Mouse (Mus musculus) R1 (cell line): ENCODE results near the gene Nptx1.

ENCODE experiments used
- DNase-seq: peaks from one replicate; pipeline ENCODE4 v3.0.0-alpha.2; 2018; ENCODE audit warnings: low read depth, low spot score

Gene Nptx1

DNA sequence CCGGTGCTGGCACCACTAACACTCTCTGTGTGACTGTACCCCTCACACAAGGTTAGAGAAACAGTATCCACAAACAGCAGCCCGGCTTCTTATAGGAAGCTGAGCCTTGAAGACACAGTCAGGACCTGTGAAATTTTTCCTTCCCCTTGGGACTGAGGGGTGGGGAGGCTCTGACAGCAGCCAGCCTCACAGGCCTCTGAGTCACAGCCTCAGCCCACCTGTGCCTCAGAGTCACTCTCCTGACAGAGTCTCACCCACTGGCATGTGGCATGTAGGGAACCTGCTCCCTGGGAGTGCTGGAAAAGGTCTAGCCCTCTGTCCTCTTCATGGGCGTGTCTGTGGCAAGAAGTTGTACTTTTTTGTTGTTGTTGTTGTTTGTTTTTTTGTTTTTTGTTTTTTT is 3.9 kb upstream of the Nptx1 start:
- no peak for DNase-seq

DNA sequence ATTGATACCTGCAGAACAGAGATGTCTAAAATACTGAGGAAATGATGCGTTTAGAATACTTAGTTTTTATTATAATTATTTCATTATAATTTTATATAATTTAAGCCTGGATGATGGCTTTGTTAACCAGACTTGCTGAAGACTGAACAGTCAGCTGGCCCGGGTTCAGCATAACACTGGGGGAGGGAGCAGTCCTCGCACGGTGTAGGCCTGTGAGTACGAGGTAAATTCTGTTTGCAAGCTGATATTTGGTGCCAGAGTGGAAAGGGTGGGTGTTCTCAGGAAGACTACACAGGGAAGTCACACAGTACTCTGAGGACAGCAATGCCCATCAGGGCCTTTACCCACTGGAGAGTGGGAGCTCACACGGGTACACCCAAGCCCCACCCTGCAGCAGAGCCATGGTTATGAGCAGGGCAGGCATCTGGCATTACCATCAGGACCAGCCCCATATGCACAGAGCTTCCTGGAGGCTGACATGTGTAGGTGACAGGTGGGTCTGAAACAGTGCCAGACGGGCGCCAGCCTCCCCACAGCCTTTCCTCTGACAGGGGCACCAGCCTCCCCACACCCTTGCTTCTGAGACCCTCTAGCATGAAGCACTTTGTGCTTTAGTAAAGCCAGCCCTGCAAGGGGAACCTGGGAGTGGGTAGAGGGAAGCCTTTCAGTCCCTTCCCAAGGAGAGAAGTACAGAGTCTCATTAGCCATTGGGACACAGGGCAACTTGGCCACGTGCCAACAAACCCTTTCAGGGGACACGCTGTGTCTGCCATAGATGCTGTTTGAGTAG is 3.2 kb upstream of the Nptx1 start:
- DNase-seq: no peak

DNA sequence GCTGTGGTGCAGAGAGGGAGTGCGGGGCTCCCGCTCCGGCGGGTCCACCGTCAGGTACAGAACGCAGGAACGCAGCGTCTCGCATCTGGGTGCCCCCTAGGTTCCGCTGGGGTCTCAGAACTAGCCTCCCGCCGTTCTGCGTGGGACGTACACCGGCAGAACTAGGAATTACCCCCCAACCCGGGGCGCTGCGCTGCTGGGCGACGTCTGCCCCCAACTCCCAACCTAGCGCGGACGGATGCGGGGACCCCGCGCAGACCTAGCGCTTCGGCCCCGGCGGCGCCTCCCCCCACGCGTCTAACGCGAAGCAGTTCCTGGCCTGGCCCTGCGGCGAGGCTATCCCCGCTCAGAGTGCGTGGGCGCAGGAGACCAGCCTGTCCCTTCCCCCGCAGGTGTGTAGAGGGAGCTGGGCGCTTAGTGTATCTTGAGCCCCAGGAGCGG is 1.8 kb upstream of the Nptx1 start:
- no peak for DNase-seq

DNA sequence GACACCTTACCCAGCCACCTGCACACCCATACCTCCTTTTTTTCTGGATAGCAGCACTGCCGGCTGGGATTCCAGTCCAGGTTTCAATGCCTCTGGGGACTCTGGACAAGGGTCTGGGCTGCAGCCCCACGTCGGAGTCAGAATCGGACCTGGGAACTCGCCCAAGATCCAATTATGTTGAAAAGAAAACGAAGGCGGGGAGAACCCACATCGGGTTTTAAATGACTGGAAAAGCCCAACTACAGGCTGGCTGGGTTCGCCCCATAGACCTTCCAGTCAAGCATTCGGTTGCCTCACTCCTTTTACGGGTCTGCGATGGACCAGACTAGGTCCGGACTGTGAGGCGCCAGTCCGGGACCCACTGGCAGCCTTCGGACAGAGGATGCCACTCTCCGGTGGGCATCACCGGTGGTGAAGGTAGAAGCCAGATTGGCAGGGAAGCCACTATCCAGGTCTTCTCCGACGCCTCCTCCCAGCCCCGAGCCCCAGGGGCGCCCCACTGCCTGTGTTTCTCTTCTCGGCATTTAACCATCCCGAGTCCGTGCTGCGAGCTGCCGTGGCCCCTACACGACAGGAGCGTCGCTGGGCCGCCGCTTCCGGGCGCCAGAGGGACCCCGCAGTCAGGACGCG is 1.3 kb upstream of the Nptx1 start:
- DNase-seq: peak; percentile 40

DNA sequence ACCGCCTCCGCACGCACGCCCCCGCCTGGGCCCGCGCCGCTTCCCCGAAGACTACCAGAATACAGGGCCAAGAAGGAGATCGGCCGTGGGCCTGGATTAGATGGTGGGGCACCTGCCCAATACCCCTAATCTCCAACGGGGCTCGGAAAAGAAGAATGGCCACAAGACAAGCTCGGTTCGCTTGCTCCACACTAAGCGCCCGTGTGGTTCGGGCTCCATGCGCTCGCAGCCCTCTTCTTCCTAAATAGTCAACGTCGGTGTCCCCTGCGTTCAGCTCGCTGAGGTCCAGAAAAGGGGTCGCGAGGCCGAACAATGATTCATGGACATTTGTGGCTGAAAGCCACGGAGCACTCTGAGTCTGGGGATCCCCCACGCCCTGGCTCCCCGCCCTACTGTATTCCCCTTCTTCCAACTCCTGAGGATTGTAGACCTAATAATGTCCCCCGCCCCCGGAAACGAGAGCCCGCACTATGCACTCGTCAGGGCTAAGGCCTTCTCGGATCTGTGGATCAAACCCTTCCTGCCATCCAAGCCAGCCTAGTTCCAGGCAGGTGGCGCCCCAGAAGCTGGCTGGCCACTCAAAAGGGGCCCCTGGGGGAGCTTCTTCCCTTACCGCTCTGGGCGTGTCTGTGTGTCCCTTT is 518 bp upstream of the Nptx1 start:
- peak; percentile 53 for DNase-seq

DNA sequence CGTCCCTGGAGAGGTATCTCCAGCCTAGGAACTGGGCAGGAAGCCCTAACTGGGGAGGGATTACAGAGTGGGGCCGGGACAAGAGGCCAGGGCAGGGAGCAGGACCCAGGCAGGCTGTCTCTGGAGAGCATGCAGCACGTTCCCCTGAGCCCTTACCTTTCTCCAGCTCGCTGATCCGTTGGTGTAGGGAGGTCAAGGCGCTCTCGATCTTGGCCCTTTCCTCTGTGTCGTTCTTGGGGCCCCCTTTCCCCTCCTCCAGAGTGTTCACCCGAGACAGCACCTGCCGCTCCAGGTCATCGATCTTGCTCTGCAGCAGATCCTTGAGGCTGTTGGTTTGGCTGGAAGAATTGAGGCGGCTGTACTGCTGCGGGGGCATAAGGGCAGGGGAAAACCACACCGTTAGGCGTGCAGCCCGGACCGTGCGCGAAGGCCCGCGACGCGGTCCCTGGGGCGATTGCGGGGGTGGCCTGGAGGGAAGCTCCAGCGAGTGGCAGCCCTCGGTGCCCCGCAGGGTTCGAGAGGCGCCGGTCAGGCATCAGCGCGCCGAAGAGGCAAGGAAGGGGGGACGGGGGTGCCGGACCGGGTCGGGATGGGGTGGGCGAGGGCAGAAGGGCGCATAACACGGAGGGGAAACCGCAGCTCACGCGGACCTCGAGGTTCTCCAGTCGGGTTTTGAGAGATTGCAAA is 914 bp downstream of the Nptx1 start:
- DNase-seq: peak; percentile 49

DNA sequence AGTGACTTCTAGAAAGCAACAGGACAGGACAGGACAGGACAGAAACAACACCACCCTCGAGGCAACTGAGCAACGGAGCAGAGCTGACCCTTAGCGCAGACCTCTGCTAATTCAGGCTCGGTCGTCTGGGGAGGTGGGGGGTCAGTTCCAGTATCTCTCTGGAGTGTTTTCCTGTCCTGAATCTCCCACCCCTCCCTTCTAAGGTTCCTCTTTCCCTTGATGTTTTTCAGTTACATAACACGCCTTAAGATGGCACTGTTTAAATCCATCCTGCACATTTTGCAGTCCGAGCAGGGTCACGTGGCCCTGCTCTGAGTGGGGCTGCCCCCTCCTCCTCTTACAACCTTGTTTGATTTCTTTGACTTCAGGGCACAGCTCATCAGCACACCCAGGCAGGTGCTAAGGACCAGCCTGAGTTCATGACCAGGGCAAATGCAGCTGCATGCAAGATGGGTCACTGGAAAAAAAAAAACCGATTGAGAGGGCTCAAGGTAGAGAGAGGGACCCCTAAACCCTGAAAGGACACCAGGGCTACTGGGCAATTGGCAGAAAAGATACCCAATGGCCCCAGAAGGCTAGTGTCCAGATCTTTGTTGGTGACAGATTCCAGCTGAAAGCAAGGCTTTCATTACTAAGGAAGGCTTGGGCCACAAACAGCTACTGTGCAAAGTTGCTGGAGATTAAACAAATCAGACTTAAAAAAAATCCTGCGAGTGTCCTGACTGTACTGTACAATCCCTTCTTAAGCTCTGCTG is 1.6 kb downstream of the Nptx1 start:
- DNase-seq: no peak

DNA sequence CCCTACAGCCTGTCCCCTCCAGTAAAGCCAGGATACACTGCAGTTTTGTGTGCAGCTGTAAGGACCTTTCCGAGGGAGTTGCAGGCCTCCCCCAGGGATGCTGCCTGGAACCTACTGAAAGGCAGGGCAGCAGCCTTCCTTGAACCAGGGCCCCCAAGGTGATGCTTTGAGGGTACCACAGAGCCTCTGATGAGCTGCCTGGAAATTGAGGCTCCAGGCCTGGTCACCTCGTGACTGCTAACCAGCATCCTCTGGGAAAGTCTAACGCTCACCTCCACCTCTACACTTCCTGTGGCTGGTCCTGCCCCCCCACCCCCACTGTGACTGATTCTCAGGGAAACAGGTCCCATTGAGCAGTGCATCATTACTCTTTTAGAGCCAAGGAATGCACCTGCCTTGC is 2.3 kb downstream of the Nptx1 start:
- no peak for DNase-seq

DNA sequence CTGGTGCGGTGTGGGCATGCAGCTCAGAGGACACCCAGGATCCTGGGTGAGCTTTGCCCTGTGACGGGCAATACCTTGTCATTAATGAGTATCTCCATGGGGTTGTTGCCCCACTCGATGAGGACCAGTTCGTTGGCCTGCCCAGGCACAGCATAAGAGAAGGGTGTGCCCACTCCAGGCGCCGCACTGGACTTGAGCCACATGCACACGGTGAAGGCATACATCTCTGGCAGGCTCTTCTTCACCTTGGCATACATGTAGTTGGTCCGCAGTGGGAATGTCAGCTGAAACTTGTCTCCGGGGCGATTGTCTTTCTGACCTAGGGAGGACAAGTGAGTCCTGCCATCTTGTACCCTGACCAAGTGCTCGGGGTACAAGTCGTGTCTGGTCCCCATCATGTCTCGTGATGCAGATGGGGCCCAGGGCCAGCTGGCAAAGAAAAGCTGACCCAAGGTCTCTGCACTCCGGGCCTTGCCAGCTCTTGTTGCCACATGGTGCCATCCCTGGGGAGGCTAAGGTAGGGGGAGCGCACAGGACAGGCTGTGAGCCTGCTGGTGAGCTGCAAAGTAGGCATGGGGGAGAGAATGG is 2.9 kb downstream of the Nptx1 start:
- no peak for DNase-seq

DNA sequence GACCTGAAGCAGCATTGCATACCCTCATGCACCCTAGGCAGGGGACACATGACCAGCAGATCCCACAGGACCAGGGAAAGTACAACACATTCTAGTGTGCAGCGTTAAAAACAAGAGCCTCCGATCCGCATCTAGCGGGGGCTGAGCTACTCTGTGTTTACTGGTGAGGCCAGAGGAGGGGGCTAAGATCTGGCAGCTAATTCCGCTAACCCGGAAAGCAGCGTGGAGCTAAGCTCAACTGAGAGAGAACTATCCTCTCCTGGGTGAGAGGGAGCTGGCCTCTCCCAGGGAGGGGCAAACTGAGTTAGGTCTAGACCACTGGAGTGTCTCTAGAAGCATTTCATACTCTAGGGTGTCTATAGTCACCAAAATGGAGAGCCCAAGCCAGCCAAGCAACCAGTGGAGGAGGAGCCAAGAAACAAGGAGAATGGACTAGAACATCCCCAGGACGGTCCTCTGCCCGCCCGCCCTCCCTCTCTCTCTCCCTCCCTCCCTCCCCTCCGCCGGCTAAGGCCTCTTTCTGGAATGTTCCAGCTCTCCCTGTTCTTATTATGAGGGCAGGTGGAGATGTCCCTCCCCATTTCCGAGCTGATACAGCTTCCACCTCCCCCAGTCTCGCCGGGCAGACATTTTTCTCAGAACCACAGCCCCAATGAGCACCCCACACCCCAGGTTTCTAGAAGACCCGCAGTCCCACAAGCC is 3.6 kb downstream of the Nptx1 start:
- no peak for DNase-seq

DNA sequence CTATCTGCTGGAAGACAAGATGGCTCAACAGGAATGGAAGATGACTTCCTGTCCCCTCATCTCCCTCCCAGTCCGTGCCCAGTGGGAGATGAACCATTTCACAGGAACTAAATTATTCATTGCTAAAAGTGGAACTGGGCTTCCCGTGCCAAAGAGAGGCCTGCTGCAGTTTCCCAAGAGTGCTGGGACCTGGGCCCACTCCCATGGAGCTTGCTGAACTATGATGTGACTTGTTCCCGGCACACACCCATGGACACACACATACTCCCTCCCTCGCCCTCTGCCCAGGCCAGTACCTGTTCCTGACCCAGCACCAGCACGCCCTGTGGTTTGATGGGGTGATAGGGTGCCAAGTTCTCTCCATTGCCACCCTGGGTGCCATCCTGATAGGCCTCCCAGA is 4.7 kb downstream of the Nptx1 start:
- DNase-seq: no peak

DNA sequence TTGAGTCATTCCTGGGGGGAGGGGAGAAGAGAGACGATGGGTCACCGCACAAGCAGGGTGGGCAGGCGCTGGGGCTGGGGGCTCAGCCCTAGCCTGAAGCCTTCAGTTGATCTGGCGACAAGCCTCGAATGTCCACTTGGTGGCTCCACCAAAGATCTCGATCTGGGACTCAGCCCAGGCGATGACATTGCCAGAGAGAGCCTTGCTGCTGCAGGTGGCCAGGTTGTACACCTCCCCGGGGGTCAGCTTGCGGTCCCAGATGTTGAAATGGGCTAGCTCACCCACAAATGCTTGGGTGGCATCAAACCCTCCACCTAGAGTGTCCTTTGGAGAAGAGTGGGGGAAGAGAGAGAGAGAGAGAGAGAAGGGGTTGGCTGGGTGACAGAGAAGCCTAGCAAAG is 5.2 kb downstream of the Nptx1 start:
- no peak for DNase-seq

DNA sequence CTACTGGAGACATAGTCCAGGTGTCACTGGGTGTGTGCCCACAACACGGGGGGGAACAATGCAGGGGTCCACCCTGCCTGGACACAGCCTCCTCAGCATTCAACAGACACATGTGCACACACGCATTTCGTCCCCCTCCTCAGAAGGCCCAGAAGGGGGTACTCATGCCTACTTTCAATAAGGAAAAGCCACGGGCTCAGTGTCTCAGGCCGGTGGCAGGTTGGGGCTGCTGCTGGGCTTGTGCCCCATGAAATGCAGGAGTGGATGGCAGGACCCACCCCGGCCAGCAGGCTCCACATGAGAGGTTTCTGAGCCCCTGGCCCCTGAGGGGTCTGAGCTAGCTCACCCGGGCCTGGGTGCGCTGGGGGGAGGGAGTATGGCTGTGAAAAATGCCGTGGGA is 6.5 kb downstream of the Nptx1 start:
- DNase-seq: no peak

DNA sequence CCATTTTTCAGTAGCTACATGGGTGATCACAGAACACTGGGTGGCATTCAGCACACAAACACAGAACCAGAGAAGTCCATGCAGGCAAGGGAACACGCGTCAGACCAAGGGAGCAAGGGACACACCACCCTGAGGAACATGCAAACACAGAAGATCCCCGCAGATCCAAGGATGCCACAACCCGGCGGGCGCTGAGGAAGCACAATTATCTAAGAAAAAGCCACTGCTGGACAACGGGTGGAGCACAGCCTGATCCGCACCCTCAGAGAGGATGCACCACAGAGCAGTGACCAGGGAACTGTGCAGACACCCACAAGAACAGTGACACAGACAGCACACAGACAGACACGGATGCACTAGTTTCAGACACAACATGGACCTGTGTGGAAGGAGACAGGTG is 7.0 kb downstream of the Nptx1 start:
- DNase-seq: no peak

DNA sequence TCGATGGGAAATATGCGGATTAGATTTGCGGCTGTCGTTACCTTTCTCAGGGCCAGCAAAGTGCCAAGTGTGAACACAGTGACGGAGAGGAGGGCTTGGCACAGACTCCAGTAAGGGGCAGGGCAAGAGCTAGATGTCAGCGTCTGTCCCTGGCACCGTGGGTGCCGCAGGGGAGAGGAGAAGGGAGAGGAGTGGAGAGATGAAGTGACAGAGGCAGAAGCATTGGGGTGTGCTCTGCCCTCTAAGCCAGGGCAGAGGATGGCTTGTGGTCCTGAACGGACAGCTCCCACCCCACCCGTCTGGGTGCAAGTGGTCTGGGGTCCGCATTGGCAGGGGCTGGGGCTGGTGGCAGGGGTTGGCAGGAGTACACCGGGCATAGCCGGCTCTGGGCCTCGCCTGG is 7.6 kb downstream of the Nptx1 start:
- peak; percentile 38 for DNase-seq

DNA sequence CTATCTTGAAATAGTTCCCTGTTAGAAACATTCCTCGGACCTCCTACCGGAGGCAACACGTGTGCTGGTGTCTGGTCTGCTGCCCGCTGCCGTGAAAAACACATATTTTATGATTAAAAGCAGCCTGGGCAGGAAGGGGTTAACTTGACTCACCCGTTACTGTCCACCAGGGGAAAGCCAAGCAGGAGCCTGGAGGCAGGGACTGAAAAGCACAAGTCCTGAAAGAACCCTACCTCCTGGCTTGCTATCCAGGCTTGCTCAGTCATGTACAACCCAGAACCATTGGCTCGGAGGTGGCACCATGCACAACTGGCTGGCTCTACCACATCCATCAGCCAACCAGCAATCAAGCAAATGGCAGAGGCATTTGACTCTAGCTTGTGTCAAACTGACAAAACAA is 13.8 kb downstream of the Nptx1 start:
- no peak for DNase-seq

DNA sequence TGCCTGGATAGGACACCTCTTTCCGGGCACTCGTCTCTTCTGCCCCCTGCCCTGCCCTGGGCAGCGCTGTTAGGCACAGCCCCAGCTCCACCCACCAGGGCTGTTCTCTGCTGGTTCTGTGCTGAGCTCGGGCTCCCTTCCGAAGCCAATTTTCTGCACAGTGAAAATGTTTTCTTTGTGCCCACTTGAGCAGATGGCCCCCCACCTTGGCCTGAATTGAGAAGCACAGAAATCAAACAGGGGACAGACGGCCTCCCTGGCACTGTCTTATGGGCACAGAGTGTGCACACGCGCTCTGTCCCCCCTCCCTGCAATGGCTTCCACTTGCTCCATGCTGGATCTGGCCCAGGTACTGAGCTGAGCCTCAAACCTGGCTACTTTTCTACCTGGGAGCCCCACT is 15.1 kb downstream of the Nptx1 start:
- DNase-seq: no peak

DNA sequence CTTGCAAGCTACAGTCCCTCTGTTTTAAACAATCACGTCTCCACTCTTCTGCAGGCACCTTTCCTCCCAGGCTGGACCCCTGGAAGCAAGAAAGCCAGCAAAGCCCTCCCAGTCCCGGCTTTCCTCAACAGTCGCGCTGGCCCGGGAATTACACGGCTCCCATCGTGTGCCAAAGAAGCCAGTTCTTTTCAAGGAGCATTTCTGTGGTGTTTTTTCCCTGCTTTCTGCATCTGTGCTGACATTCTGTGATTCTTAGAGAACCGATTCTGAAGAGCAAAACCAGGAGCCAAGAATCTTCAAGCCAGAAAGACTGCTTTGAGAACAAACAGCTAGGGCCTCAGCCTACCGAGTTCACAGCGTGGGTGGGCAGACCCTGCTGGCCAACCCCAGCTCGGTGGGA is 18.6 kb downstream of the Nptx1 start:
- DNase-seq: no peak

DNA sequence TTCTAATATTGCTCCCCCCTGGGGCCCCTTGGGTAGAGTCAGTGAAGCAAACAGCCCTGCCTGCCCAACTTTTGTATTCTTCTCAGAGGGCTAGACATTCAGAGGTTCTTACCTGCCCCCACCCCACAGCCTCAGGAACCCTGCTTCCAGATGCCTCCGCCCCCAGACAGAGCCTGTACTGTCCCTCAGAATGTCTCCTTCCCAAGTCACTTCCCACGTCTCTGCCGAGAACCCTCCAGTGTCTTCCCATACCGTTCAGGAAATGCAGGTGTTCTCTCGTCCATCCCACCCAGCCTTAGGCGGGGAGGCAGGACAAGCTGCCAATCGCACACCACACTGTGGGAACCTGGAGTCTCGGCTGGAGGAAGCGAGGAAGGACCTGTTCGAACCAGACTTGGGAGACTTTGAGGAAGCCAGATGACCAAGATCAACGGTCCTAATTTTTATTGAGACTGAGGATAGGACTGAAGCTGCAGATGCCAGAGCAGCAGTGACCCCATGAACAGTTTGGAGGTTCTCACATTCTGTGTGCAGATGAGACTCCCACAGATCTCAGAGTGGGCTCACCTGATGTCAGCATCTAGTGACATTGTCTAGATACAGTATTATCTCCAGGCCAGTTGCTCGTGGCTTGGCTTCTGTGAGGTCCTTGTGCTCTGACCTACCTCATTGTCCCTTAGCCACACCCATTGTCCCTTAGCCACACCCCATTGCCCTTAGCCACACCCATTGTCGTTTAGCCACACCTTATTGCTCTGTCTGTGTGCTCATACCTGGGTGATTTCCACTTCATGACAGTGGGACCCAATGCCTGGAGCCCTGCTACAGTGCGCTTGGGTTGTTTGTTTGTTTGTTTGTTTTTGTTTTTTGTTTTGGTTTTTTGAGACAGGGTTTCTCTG is 21.2 kb downstream of the Nptx1 start:
- peak; percentile 67 for DNase-seq

DNA sequence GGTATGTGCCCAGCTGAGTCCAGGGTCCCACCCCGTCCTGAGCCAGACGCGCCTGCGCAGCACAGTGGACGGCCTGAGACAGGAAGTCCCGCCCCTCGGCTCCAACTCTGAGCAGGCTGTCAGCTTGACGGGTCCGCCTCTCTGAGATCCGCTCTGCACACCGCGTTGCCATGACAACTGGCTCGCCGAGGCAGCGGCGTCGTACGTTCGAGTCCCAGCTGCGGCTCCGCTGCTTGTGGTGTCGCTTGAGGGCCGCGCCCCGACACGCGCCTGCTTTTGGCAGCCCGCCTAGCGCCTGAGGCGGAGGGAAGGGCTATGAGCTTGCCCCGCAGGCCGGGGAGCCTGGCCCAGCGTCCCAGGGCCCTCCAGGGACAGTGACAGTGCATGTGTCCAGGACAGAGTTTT is 23.0 kb downstream of the Nptx1 start:
- DNase-seq: peak; percentile 96
